Mouse (Mus musculus): Measurements from ENCODE around the gene Ciapin1. TPM values are rescaled to one million over a fixed set of nuclear protein-coding genes. Genes with fewer than 3 reads are reported as not detected.

The Ciapin1 gene
- polyA plus RNA-seq, 1 experiment from 2014 or later = 39.4 TPM

GRCm38 (mm10) chr8:94817933-94818332 lies 20.2 kb downstream of the Ciapin1 start:
- WGBS (ENCODE audit: insufficient replicate concordance) = 52% methylated on average over 11 of the region's 11 CpGs
- H3K27ac ChIP-seq (ENCODE audit: low read depth) = no peak overlapping the region
- peaks cover 14% of the 10 kb centered on the region for H3K36me3 ChIP-seq (replicated peaks; ENCODE audit: insufficient read depth, low read length)
- TF ChIP-seq EP300 (IDR thresholded peaks at IDR 0.05; ENCODE audit: low read depth) = no peak
- TF ChIP-seq CTCF (IDR thresholded peaks at IDR 0.05; ENCODE audit: low read depth) = no peak
- H3K27me3 ChIP-seq (ENCODE audit: insufficient read depth, low read length) = no peaks in the 10 kb centered on the region
- no peak overlapping the region for H3K9ac ChIP-seq (replicated peaks)
- no peak overlapping the region for H3K4me3 ChIP-seq (ENCODE audit: low read depth, low read length)
- H3K4me2 ChIP-seq (ENCODE audit: low read depth, low read length) = no peak overlapping the region
- ATAC-seq (no peak), DNase-seq (no peak)
- H3K4me1 ChIP-seq (ENCODE audit: insufficient read depth) = 0 out of 2 replicates have a peak, but pooled peaks cover 5% of the 10 kb centered on the region
- no peaks in the 10 kb centered on the region for H3K9me3 ChIP-seq (ENCODE audit: low read length)

GRCm38 (mm10) chr8:94814556-94814955 lies 23.6 kb downstream of the Ciapin1 start:
- DNase-seq (peak; percentile 59), ATAC-seq (no peak)
- no peaks in the 10 kb centered on the region for H3K36me3 ChIP-seq (replicated peaks; ENCODE audit: insufficient read depth, low read length)
- no peak overlapping the region for H3K4me2 ChIP-seq (ENCODE audit: low read depth, low read length)
- H3K9me3 ChIP-seq (ENCODE audit: low read length) = no peaks in the 10 kb centered on the region
- no peaks in the 10 kb centered on the region for H3K27me3 ChIP-seq (ENCODE audit: insufficient read depth, low read length)
- H3K9ac ChIP-seq (replicated peaks) = no peak overlapping the region
- no peak overlapping the region for H3K27ac ChIP-seq (ENCODE audit: low read depth)
- H3K4me1 ChIP-seq (ENCODE audit: insufficient read depth) = 0 out of 2 replicates have a peak, but pooled peaks cover 2% of the 10 kb centered on the region
- no peak for TF ChIP-seq EP300 (IDR thresholded peaks at IDR 0.05; ENCODE audit: low read depth)
- peak; percentile 78 for TF ChIP-seq CTCF (IDR thresholded peaks at IDR 0.05; ENCODE audit: low read depth)
- 0% methylated on average over 1 of the region's 1 CpGs for WGBS (ENCODE audit: insufficient replicate concordance)
- no peak overlapping the region for H3K4me3 ChIP-seq (ENCODE audit: low read depth, low read length)

- H3K4me3 ChIP-seq (ENCODE audit: low read depth, low read length) = no peak overlapping the region
- H3K9ac ChIP-seq (replicated peaks) = no peak overlapping the region
- H3K27ac ChIP-seq (ENCODE audit: low read depth) = no peak overlapping the region
- peak; percentile 82 for TF ChIP-seq CTCF (IDR thresholded peaks at IDR 0.05; ENCODE audit: low read depth)
- TF ChIP-seq EP300 (IDR thresholded peaks at IDR 0.05; ENCODE audit: low read depth) = no peak
- ATAC-seq (peak; percentile 68), DNase-seq (peak; percentile 85)
- no peak overlapping the region for H3K4me2 ChIP-seq (ENCODE audit: low read depth, low read length)
- 0 out of 2 replicates have a peak, but pooled peaks cover 2% of the 10 kb centered on the region for H3K4me1 ChIP-seq (ENCODE audit: insufficient read depth)
- WGBS (ENCODE audit: insufficient replicate concordance) = 32% methylated on average over 6 of the region's 6 CpGs
- no peaks in the 10 kb centered on the region for H3K27me3 ChIP-seq (ENCODE audit: insufficient read depth, low read length)
- no peaks in the 10 kb centered on the region for H3K36me3 ChIP-seq (replicated peaks; ENCODE audit: insufficient read depth, low read length)
- no peaks in the 10 kb centered on the region for H3K9me3 ChIP-seq (ENCODE audit: low read length)
Observed at GRCm38 (mm10) chr8:94812645-94813098, 25.5 kb downstream of the Ciapin1 start.

- Histone ChIP-seq H3K36me3 (replicated peaks; ENCODE audit: insufficient read depth, low read length) (no peaks in the 10 kb centered on the region), H3K9ac (replicated peaks) (no peak overlapping the region), H3K4me3 (ENCODE audit: low read depth, low read length) (no peak overlapping the region), H3K27me3 (ENCODE audit: insufficient read depth, low read length) (no peaks in the 10 kb centered on the region), H3K9me3 (ENCODE audit: low read length) (no peaks in the 10 kb centered on the region), H3K4me1 (ENCODE audit: insufficient read depth) (0 out of 2 replicates have a peak, but pooled peaks cover 2% of the 10 kb centered on the region), H3K4me2 (ENCODE audit: low read depth, low read length) (no peak overlapping the region), H3K27ac (ENCODE audit: low read depth) (no peak overlapping the region)
- peak; percentile 20; the same call in 1 of the 2 replicates for ATAC-seq
- DNase-seq = no peak
- TF ChIP-seq CTCF (IDR thresholded peaks at IDR 0.05; ENCODE audit: low read depth) (no peak), EP300 (IDR thresholded peaks at IDR 0.05; ENCODE audit: low read depth) (0 out of 2 replicates have a peak, but pooled peaks have one; percentile 24)
- WGBS (ENCODE audit: insufficient replicate concordance) = 51% methylated on average over 6 of the region's 6 CpGs
Observed at GRCm38 (mm10) chr8:94811654-94812053, 26.5 kb downstream of the Ciapin1 start.

GRCm38 (mm10) chr8:94810855-94811254 lies 27.3 kb downstream of the Ciapin1 start:
- TF ChIP-seq CTCF (IDR thresholded peaks at IDR 0.05; ENCODE audit: low read depth) (no peak), EP300 (IDR thresholded peaks at IDR 0.05; ENCODE audit: low read depth) (no peak)
- H3K4me1 ChIP-seq (ENCODE audit: insufficient read depth) = 0 out of 2 replicates have a peak, but pooled peaks cover 2% of the 10 kb centered on the region
- no peak overlapping the region for H3K4me2 ChIP-seq (ENCODE audit: low read depth, low read length)
- H3K36me3 ChIP-seq (replicated peaks; ENCODE audit: insufficient read depth, low read length) = no peaks in the 10 kb centered on the region
- no peak overlapping the region for H3K4me3 ChIP-seq (ENCODE audit: low read depth, low read length)
- no peak overlapping the region for H3K27ac ChIP-seq (ENCODE audit: low read depth)
- DNase-seq = no peak
- ATAC-seq = no peak
- no peaks in the 10 kb centered on the region for H3K9me3 ChIP-seq (ENCODE audit: low read length)
- H3K27me3 ChIP-seq (ENCODE audit: insufficient read depth, low read length) = no peaks in the 10 kb centered on the region
- WGBS (ENCODE audit: insufficient replicate concordance) = 73% methylated on average over 5 of the region's 5 CpGs
- no peak overlapping the region for H3K9ac ChIP-seq (replicated peaks)

- H3K27ac ChIP-seq (ENCODE audit: low read depth) = no peak within 1 kb of the TSS
- no peak for DNase-seq
- ATAC-seq = no peak
- H3K4me2 ChIP-seq (ENCODE audit: low read depth, low read length) = no peak within 1 kb of the TSS
- TF ChIP-seq EP300 (IDR thresholded peaks at IDR 0.05; ENCODE audit: low read depth) = no peak
- TF ChIP-seq CTCF (IDR thresholded peaks at IDR 0.05; ENCODE audit: low read depth) = no peak
- 39% methylated on average over 3 of the region's 3 CpGs for WGBS (ENCODE audit: insufficient replicate concordance)
- no peak within 1 kb of the TSS for H3K4me3 ChIP-seq (ENCODE audit: low read depth, low read length)
- H3K36me3 ChIP-seq (replicated peaks; ENCODE audit: insufficient read depth, low read length) = no peaks in the 10 kb centered on the region
- no peaks in the 10 kb centered on the region for H3K9me3 ChIP-seq (ENCODE audit: low read length)
- 0 out of 2 replicates have a peak, but pooled peaks cover 2% of the 10 kb centered on the region for H3K4me1 ChIP-seq (ENCODE audit: insufficient read depth)
- H3K27me3 ChIP-seq (ENCODE audit: insufficient read depth, low read length) = no peaks in the 10 kb centered on the region
- no peak within 1 kb of the TSS for H3K9ac ChIP-seq (replicated peaks)
Observed at GRCm38 (mm10) chr8:94810153-94810552, 28.0 kb downstream of the Ciapin1 start, which contains the start of gene Ccl17. TSS of gene Ccl17 (plus strand) at chr8:94810453.
